Mouse (Mus musculus) yolk sac, embryonic 10.5 days (tissue): Measurements from ENCODE around the gene Siglece.
A peak's percentile ranks its signal among the peaks of the same experiment; 100 is the strongest.

Source experiments
- DNase-seq: peaks from one replicate; pipeline ENCODE4 v3.0.0-alpha.2; 2017; ENCODE audit warnings: low spot score

The Siglece gene

GRCm38 (mm10) chr7:43625794-43626422 is 34.1 kb downstream of the Siglece start:
- no peak for DNase-seq

GRCm38 (mm10) chr7:43625065-43625464 is 34.9 kb downstream of the Siglece start:
- no peak for DNase-seq

GRCm38 (mm10) chr7:43623819-43624218 is 36.1 kb downstream of the Siglece start:
- DNase-seq = no peak

GRCm38 (mm10) chr7:43622927-43623326 is 37.0 kb downstream of the Siglece start:
- DNase-seq = no peak

- no peak for DNase-seq
Observed at GRCm38 (mm10) chr7:43613816-43614551, 46.0 kb downstream of the Siglece start.

GRCm38 (mm10) chr7:43608316-43608824 is 51.6 kb downstream of the Siglece start:
- no peak for DNase-seq

- DNase-seq = no peak
Observed at GRCm38 (mm10) chr7:43607743-43608287, 52.1 kb downstream of the Siglece start.

- DNase-seq = peak; percentile 55
Observed at GRCm38 (mm10) chr7:43606896-43607742, 52.8 kb downstream of the Siglece start, which contains the start of gene Zfp819. Gene Zfp819, plus strand, starts transcription at chr7:43607169.

- no peak for DNase-seq
Observed at GRCm38 (mm10) chr7:43601884-43602283, 58.1 kb downstream of the Siglece start.
